21 mouse cellular contexts compared by ENCODE assay signal in the genomic region with DNA sequence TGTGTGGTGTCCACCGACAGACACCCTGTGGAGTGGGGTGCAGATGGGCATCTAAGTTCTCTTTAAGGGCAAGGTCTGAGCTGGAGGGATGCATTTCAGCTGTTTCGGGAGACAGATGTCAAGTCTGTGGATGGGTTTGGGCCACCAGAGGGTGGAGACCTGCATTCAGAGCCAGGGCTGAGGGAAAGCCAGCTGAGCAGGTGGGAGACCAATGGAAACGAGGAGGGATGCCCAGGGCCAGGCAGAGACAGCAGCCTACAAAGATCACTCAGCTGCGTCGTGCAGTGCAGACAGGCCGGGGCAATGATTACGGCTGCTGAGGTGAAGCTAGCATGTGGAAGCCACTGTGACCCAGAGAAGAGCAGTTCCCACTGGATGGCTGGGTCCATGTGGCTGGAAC.
A peak's percentile ranks its signal among the peaks of the same experiment; 100 is the strongest.
DNase-seq lines count a peak whose midpoint lies in the region; ATAC-seq and TF ChIP-seq lines count a peak whose summit lies in the region.
"Had no signal": no experiment of that assay in that cellular context is flagged by ENCODE, and none has a peak within 500 bp of the region (broad histone marks: within the 10 kb centered on the region; RNA-seq: fewer than 3 reads in every experiment).

No protein-coding gene starts in this region.

- H3K4me1 ChIP-seq in hindbrain, postnatal 0 days (ENCODE audit: insufficient read depth, low read length): no peaks in the 10 kb centered on the region
- H3K4me1 ChIP-seq in hindbrain, embryonic 14.5 days (replicated peaks; ENCODE audit: control insufficient read depth, insufficient read depth, low read length): no peaks in the 10 kb centered on the region
- peaks cover 10% of the 10 kb centered on the region for H3K4me1 ChIP-seq in midbrain, embryonic 10.5 days
- H3K4me1 ChIP-seq in midbrain, postnatal 0 days (ENCODE audit: insufficient read depth, low read length): no peaks in the 10 kb centered on the region
- H3K4me1 ChIP-seq: embryonic facial prominence, embryonic 13.5 days; embryonic facial prominence, embryonic 15.5 days; forebrain, embryonic 12.5 days had no signal

- no peaks in the 10 kb centered on the region for H3K9me3 ChIP-seq in hindbrain, postnatal 0 days (ENCODE audit: low read length)
- no peaks in the 10 kb centered on the region for H3K9me3 ChIP-seq in hindbrain, embryonic 14.5 days (ENCODE audit: control insufficient read depth, low read length)
- no peaks in the 10 kb centered on the region for H3K9me3 ChIP-seq in midbrain, embryonic 10.5 days (replicated peaks)
- H3K9me3 ChIP-seq in midbrain, postnatal 0 days (ENCODE audit: low read length): no peaks in the 10 kb centered on the region
- H3K9me3 ChIP-seq: embryonic facial prominence, embryonic 13.5 days; embryonic facial prominence, embryonic 15.5 days; forebrain, embryonic 10.5 days; forebrain, embryonic 12.5 days had no signal

- H3K27me3 ChIP-seq in hindbrain, postnatal 0 days (ENCODE audit: insufficient read depth, low read length): no peaks in the 10 kb centered on the region
- no peaks in the 10 kb centered on the region for H3K27me3 ChIP-seq in hindbrain, embryonic 14.5 days (ENCODE audit: control insufficient read depth, insufficient read depth, low read length)
- no peaks in the 10 kb centered on the region for H3K27me3 ChIP-seq in midbrain, embryonic 10.5 days (ENCODE audit: low read depth, poor library complexity, severe bottlenecking)
- no peaks in the 10 kb centered on the region for H3K27me3 ChIP-seq in midbrain, postnatal 0 days (ENCODE audit: insufficient read depth, low read length)
- H3K27me3 ChIP-seq: embryonic facial prominence, embryonic 13.5 days; embryonic facial prominence, embryonic 15.5 days; forebrain, embryonic 12.5 days had no signal

- no peak overlapping the region for H3K27ac ChIP-seq in hindbrain, postnatal 0 days
- H3K27ac ChIP-seq in hindbrain, embryonic 14.5 days: no peak overlapping the region
- peak overlapping the region; percentile 49; the same call in 1 of the 2 replicates for H3K27ac ChIP-seq in midbrain, embryonic 10.5 days (replicated peaks)
- no peak overlapping the region for H3K27ac ChIP-seq in midbrain, postnatal 0 days (ENCODE audit: low read depth, low read length)
- H3K27ac ChIP-seq: embryonic facial prominence, embryonic 13.5 days; embryonic facial prominence, embryonic 15.5 days; forebrain, embryonic 10.5 days; forebrain, embryonic 12.5 days had no signal

- H3K9ac ChIP-seq in hindbrain, postnatal 0 days (replicated peaks; ENCODE audit: low read length): no peak overlapping the region
- no peak overlapping the region for H3K9ac ChIP-seq in hindbrain, embryonic 14.5 days
- no peak overlapping the region for H3K9ac ChIP-seq in midbrain, postnatal 0 days (replicated peaks; ENCODE audit: low read length, poor library complexity, severe bottlenecking)
- H3K9ac ChIP-seq: embryonic facial prominence, embryonic 13.5 days; embryonic facial prominence, embryonic 15.5 days; forebrain, embryonic 12.5 days had no signal

- WGBS in hindbrain, postnatal 0 days: 58% methylated on average over 7 of the region's 7 CpGs
- 67% methylated on average over 7 of the region's 7 CpGs for WGBS in hindbrain, embryonic 14.5 days
- 79% methylated on average over 7 of the region's 7 CpGs for WGBS in midbrain, embryonic 10.5 days
- WGBS in midbrain, postnatal 0 days: 79% methylated on average over 7 of the region's 7 CpGs

- no peak overlapping the region for H3K4me3 ChIP-seq in hindbrain, postnatal 0 days (ENCODE audit: low read length)
- H3K4me3 ChIP-seq in hindbrain, embryonic 14.5 days (replicated peaks; ENCODE audit: low read length): no peak overlapping the region
- no peak overlapping the region for H3K4me3 ChIP-seq in midbrain, embryonic 10.5 days
- no peak overlapping the region for H3K4me3 ChIP-seq in midbrain, postnatal 0 days (ENCODE audit: low read depth, low read length)
- H3K4me3 ChIP-seq: embryonic facial prominence, embryonic 13.5 days; embryonic facial prominence, embryonic 15.5 days; erythroblast, embryonic 14.5 days; forebrain, embryonic 10.5 days; forebrain, embryonic 12.5 days had no signal

- H3K4me2 ChIP-seq in hindbrain, postnatal 0 days (ENCODE audit: low read depth, low read length): no peak overlapping the region
- no peak overlapping the region for H3K4me2 ChIP-seq in hindbrain, embryonic 14.5 days (replicated peaks)
- no peak overlapping the region for H3K4me2 ChIP-seq in midbrain, postnatal 0 days (ENCODE audit: low read depth, low read length, poor library complexity, severe bottlenecking)
- H3K4me2 ChIP-seq: embryonic facial prominence, embryonic 13.5 days; embryonic facial prominence, embryonic 15.5 days; forebrain, embryonic 12.5 days had no signal

- H3K36me3 ChIP-seq in hindbrain, postnatal 0 days (ENCODE audit: insufficient read depth, low read length): no peaks in the 10 kb centered on the region
- H3K36me3 ChIP-seq in hindbrain, embryonic 14.5 days (replicated peaks; ENCODE audit: control insufficient read depth, insufficient read depth): no peaks in the 10 kb centered on the region
- no peaks in the 10 kb centered on the region for H3K36me3 ChIP-seq in midbrain, embryonic 10.5 days
- H3K36me3 ChIP-seq in midbrain, postnatal 0 days (ENCODE audit: insufficient read depth, low read length): no peaks in the 10 kb centered on the region
- H3K36me3 ChIP-seq: embryonic facial prominence, embryonic 13.5 days; embryonic facial prominence, embryonic 15.5 days; forebrain, embryonic 10.5 days; forebrain, embryonic 12.5 days had no signal

- no peak for TF ChIP-seq CTCF in hindbrain, postnatal 0 days (IDR thresholded peaks at IDR 0.05; ENCODE audit: low read depth)
- TF ChIP-seq CTCF in midbrain, postnatal 0 days (IDR thresholded peaks at IDR 0.05): no peak

- peak; percentile 35 to 46 for DNase-seq in cerebellum, postnatal 14 days
- no peak for DNase-seq in cerebellum, postnatal 36 days
- peak; percentile 18 for DNase-seq in hindbrain, postnatal 0 days (ENCODE audit: low spot score)
- DNase-seq in hindbrain, embryonic 14.5 days (ENCODE audit: low spot score): no peak
- DNase-seq in midbrain, embryonic 10.5 days (ENCODE audit: low spot score): no peak
- no peak for DNase-seq in midbrain, postnatal 0 days (ENCODE audit: low spot score)
- DNase-seq: adrenal gland, adult 2 months; adrenal gland, postnatal 10 days; adrenal gland, postnatal 25 days; cerebellum, adult 11-12 months; cerebellum, adult 2 months; cerebellum, adult 9-10 months; cerebellum, postnatal 25 days; embryo, embryonic 11 days had no signal

- 0 out of 2 replicates have a peak, but pooled peaks have one; percentile 38 for ATAC-seq in hindbrain, postnatal 0 days
- no peak for ATAC-seq in hindbrain, embryonic 14.5 days (ENCODE audit: low FRiP score)
- ATAC-seq in midbrain, postnatal 0 days (ENCODE audit: low FRiP score): no peak
- ATAC-seq: forebrain, embryonic 14.5 days; forebrain, embryonic 16.5 days had no signal

Comparison
In these comparisons a context has a peak if more than half of its experiments do, and no peak if none do; other contexts are left out.
1. DNase-seq: peak in cerebellum, postnatal 14 days (2 of 2) and hindbrain, postnatal 0 days (single experiment); none in cerebellum, postnatal 36 days (0 of 2), hindbrain, embryonic 14.5 days (single experiment), midbrain, embryonic 10.5 days (single experiment) and midbrain, postnatal 0 days (single experiment).